Mouse (Mus musculus): ENCODE data around the gene Arhgap10. TPM values are rescaled to one million over a fixed set of nuclear protein-coding genes. Genes with fewer than 3 reads are reported as not detected.

The Arhgap10 gene
- polyA plus RNA-seq, 1 experiment from 2014 or later = 34.6 TPM

- WGBS = 94% methylated on average over 11 of the region's 11 CpGs
- H3K4me1 ChIP-seq (ENCODE audit: control insufficient read depth, insufficient read depth, low read length) = no peaks in the 10 kb centered on the region
- peaks cover 22% of the 10 kb centered on the region for H3K36me3 ChIP-seq (ENCODE audit: control insufficient read depth, insufficient read depth, low read length)
- no peaks in the 10 kb centered on the region for H3K9me3 ChIP-seq (ENCODE audit: control insufficient read depth, low read depth, low read length)
- H3K27ac ChIP-seq (ENCODE audit: low read length) = no peak overlapping the region
- no peak overlapping the region for H3K4me3 ChIP-seq (ENCODE audit: low read depth, low read length)
- no peak overlapping the region for H3K9ac ChIP-seq (replicated peaks; ENCODE audit: low read depth, low read length)
- H3K4me2 ChIP-seq (replicated peaks; ENCODE audit: low read depth, low read length) = no peak overlapping the region
- no peaks in the 10 kb centered on the region for H3K27me3 ChIP-seq (ENCODE audit: control insufficient read depth, insufficient read depth, low read length)
- no peak for ATAC-seq (ENCODE audit: insufficient number of reproducible peaks, insufficient read depth, low FRiP score, low read depth)
Observed at GRCm38 (mm10) chr8:77364472-77364871, 153.3 kb downstream of the Arhgap10 start.

GRCm38 (mm10) chr8:77360853-77361252 lies 156.9 kb downstream of the Arhgap10 start:
- Histone ChIP-seq H3K36me3 (ENCODE audit: control insufficient read depth, insufficient read depth, low read length) (peaks cover 22% of the 10 kb centered on the region), H3K4me1 (ENCODE audit: control insufficient read depth, insufficient read depth, low read length) (no peaks in the 10 kb centered on the region), H3K4me3 (ENCODE audit: low read depth, low read length) (no peak overlapping the region), H3K9me3 (ENCODE audit: control insufficient read depth, low read depth, low read length) (no peaks in the 10 kb centered on the region), H3K27ac (ENCODE audit: low read length) (no peak overlapping the region), H3K27me3 (ENCODE audit: control insufficient read depth, insufficient read depth, low read length) (no peaks in the 10 kb centered on the region), H3K4me2 (replicated peaks; ENCODE audit: low read depth, low read length) (no peak overlapping the region), H3K9ac (replicated peaks; ENCODE audit: low read depth, low read length) (no peak overlapping the region)
- no peak for ATAC-seq (ENCODE audit: insufficient number of reproducible peaks, insufficient read depth, low FRiP score, low read depth)
- 61% methylated on average over 5 of the region's 5 CpGs for WGBS

- Histone ChIP-seq H3K9ac (replicated peaks; ENCODE audit: low read depth, low read length) (no peak overlapping the region), H3K4me3 (ENCODE audit: low read depth, low read length) (no peak overlapping the region), H3K9me3 (ENCODE audit: control insufficient read depth, low read depth, low read length) (no peaks in the 10 kb centered on the region), H3K4me2 (replicated peaks; ENCODE audit: low read depth, low read length) (no peak overlapping the region), H3K36me3 (ENCODE audit: control insufficient read depth, insufficient read depth, low read length) (peaks cover 18% of the 10 kb centered on the region), H3K27ac (ENCODE audit: low read length) (no peak overlapping the region), H3K27me3 (ENCODE audit: control insufficient read depth, insufficient read depth, low read length) (no peaks in the 10 kb centered on the region), H3K4me1 (ENCODE audit: control insufficient read depth, insufficient read depth, low read length) (no peaks in the 10 kb centered on the region)
- WGBS = 81% methylated on average over 5 of the region's 5 CpGs
- no peak for ATAC-seq (ENCODE audit: insufficient number of reproducible peaks, insufficient read depth, low FRiP score, low read depth)
Observed at GRCm38 (mm10) chr8:77360423-77360822, 157.3 kb downstream of the Arhgap10 start.

GRCm38 (mm10) chr8:77357126-77357525 lies 160.6 kb downstream of the Arhgap10 start:
- Histone ChIP-seq H3K9ac (replicated peaks; ENCODE audit: low read depth, low read length) (no peak overlapping the region), H3K27ac (ENCODE audit: low read length) (no peak overlapping the region), H3K36me3 (ENCODE audit: control insufficient read depth, insufficient read depth, low read length) (peaks cover 7% of the 10 kb centered on the region), H3K9me3 (ENCODE audit: control insufficient read depth, low read depth, low read length) (no peaks in the 10 kb centered on the region), H3K27me3 (ENCODE audit: control insufficient read depth, insufficient read depth, low read length) (no peaks in the 10 kb centered on the region), H3K4me3 (ENCODE audit: low read depth, low read length) (no peak overlapping the region), H3K4me1 (ENCODE audit: control insufficient read depth, insufficient read depth, low read length) (no peaks in the 10 kb centered on the region), H3K4me2 (replicated peaks; ENCODE audit: low read depth, low read length) (no peak overlapping the region)
- 81% methylated on average over 8 of the region's 8 CpGs for WGBS
- ATAC-seq (ENCODE audit: insufficient number of reproducible peaks, insufficient read depth, low FRiP score, low read depth) = no peak

- WGBS = 87% methylated on average over 5 of the region's 5 CpGs
- H3K9ac ChIP-seq (replicated peaks; ENCODE audit: low read depth, low read length) = no peak overlapping the region
Observed at GRCm38 (mm10) chr8:77355344-77355743, 162.4 kb downstream of the Arhgap10 start.

GRCm38 (mm10) chr8:77354189-77354588 lies 163.6 kb downstream of the Arhgap10 start:
- ATAC-seq (ENCODE audit: insufficient number of reproducible peaks, insufficient read depth, low FRiP score, low read depth) = no peak

More at GRCm38 (mm10) chr8:77355344-77355743, 162.4 kb downstream of the Arhgap10 start:
- peaks cover 7% of the 10 kb centered on the region for H3K36me3 ChIP-seq (ENCODE audit: control insufficient read depth, insufficient read depth, low read length)
- H3K4me2 ChIP-seq (replicated peaks; ENCODE audit: low read depth, low read length) = no peak overlapping the region
- ATAC-seq (ENCODE audit: insufficient number of reproducible peaks, insufficient read depth, low FRiP score, low read depth) = no peak
- no peaks in the 10 kb centered on the region for H3K27me3 ChIP-seq (ENCODE audit: control insufficient read depth, insufficient read depth, low read length)
- no peaks in the 10 kb centered on the region for H3K4me1 ChIP-seq (ENCODE audit: control insufficient read depth, insufficient read depth, low read length)
- no peak overlapping the region for H3K27ac ChIP-seq (ENCODE audit: low read length)
- H3K9me3 ChIP-seq (ENCODE audit: control insufficient read depth, low read depth, low read length) = no peaks in the 10 kb centered on the region
- H3K4me3 ChIP-seq (ENCODE audit: low read depth, low read length) = no peak overlapping the region

GRCm38 (mm10) chr8:77351177-77351860 lies 166.4 kb downstream of the Arhgap10 start:
- no peak for ATAC-seq (ENCODE audit: insufficient number of reproducible peaks, insufficient read depth, low FRiP score, low read depth)
- H3K9me3 ChIP-seq (ENCODE audit: control insufficient read depth, low read depth, low read length) = no peaks in the 10 kb centered on the region

More at GRCm38 (mm10) chr8:77354189-77354588, 163.6 kb downstream of the Arhgap10 start:
- Histone ChIP-seq H3K27me3 (ENCODE audit: control insufficient read depth, insufficient read depth, low read length) (no peaks in the 10 kb centered on the region), H3K36me3 (ENCODE audit: control insufficient read depth, insufficient read depth, low read length) (peaks cover 3% of the 10 kb centered on the region; the same call in 1 of the 2 replicates), H3K27ac (ENCODE audit: low read length) (no peak overlapping the region), H3K9me3 (ENCODE audit: control insufficient read depth, low read depth, low read length) (no peaks in the 10 kb centered on the region), H3K9ac (replicated peaks; ENCODE audit: low read depth, low read length) (no peak overlapping the region), H3K4me2 (replicated peaks; ENCODE audit: low read depth, low read length) (no peak overlapping the region), H3K4me1 (ENCODE audit: control insufficient read depth, insufficient read depth, low read length) (no peaks in the 10 kb centered on the region), H3K4me3 (ENCODE audit: low read depth, low read length) (no peak overlapping the region)
- whole genome bisulfite sequencing = 84% methylated on average over 1 of the region's 1 CpGs

GRCm38 (mm10) chr8:77350121-77350777 lies 167.5 kb downstream of the Arhgap10 start:
- no peak overlapping the region for H3K4me2 ChIP-seq (replicated peaks; ENCODE audit: low read depth, low read length)
- no peaks in the 10 kb centered on the region for H3K27me3 ChIP-seq (ENCODE audit: control insufficient read depth, insufficient read depth, low read length)
- H3K9me3 ChIP-seq (ENCODE audit: control insufficient read depth, low read depth, low read length) = no peaks in the 10 kb centered on the region
- no peak overlapping the region for H3K27ac ChIP-seq (ENCODE audit: low read length)
- H3K36me3 ChIP-seq (ENCODE audit: control insufficient read depth, insufficient read depth, low read length) = no peaks in the 10 kb centered on the region
- H3K4me1 ChIP-seq (ENCODE audit: control insufficient read depth, insufficient read depth, low read length) = no peaks in the 10 kb centered on the region
- 82% methylated on average over 4 of the region's 4 CpGs for WGBS
- no peak overlapping the region for H3K4me3 ChIP-seq (ENCODE audit: low read depth, low read length)
- H3K9ac ChIP-seq (replicated peaks; ENCODE audit: low read depth, low read length) = no peak overlapping the region
- ATAC-seq (ENCODE audit: insufficient number of reproducible peaks, insufficient read depth, low FRiP score, low read depth) = no peak

More at GRCm38 (mm10) chr8:77351177-77351860, 166.4 kb downstream of the Arhgap10 start:
- WGBS = 89% methylated on average over 9 of the region's 9 CpGs
- H3K4me2 ChIP-seq (replicated peaks; ENCODE audit: low read depth, low read length) = no peak overlapping the region
- no peaks in the 10 kb centered on the region for H3K36me3 ChIP-seq (ENCODE audit: control insufficient read depth, insufficient read depth, low read length)
- no peak overlapping the region for H3K27ac ChIP-seq (ENCODE audit: low read length)
- no peaks in the 10 kb centered on the region for H3K27me3 ChIP-seq (ENCODE audit: control insufficient read depth, insufficient read depth, low read length)
- no peak overlapping the region for H3K9ac ChIP-seq (replicated peaks; ENCODE audit: low read depth, low read length)
- H3K4me1 ChIP-seq (ENCODE audit: control insufficient read depth, insufficient read depth, low read length) = no peaks in the 10 kb centered on the region
- no peak overlapping the region for H3K4me3 ChIP-seq (ENCODE audit: low read depth, low read length)
